Mouse (Mus musculus) erythroblast, embryonic 14.5 days (primary cell): ENCODE results near the gene Ppme1. TPM values are rescaled to one million over a fixed set of nuclear protein-coding genes. Genes with fewer than 3 reads are reported as not detected.

Experiments used
- H3K27me3 ChIP-seq: 2 replicates; pipeline ENCODE4 v1.6.1; 2012; ENCODE audit warnings: inconsistent platforms; ENCODE audit not compliant: control insufficient read depth
- H3K36me3 ChIP-seq: 2 replicates; pipeline ENCODE4 v1.6.1; 2012; ENCODE audit warnings: mild to moderate bottlenecking, inconsistent platforms; ENCODE audit not compliant: control insufficient read depth
- H3K4me1 ChIP-seq: 2 replicates; pipeline ENCODE4 v1.6.1; 2012; ENCODE audit warnings: inconsistent platforms; ENCODE audit not compliant: control insufficient read depth
- H3K4me3 ChIP-seq: replicated peaks from 2 replicates; pipeline ENCODE3; 2012; ENCODE audit warnings: moderate library complexity, mild to moderate bottlenecking, inconsistent platforms
- H3K9me3 ChIP-seq: 2 replicates; pipeline ENCODE4 v1.6.1; 2012; ENCODE audit warnings: low read length, inconsistent platforms, mixed read lengths; ENCODE audit not compliant: control insufficient read depth
- GATA1 ChIP-seq: IDR thresholded peaks from 2 replicates; pipeline ENCODE4 v1.6.1; 2012; ENCODE audit warnings: low read length, inconsistent platforms, mixed read lengths
- TAL1 ChIP-seq: IDR thresholded peaks from 3 replicates; pipeline ENCODE4 v1.6.1; 2012; ENCODE audit warnings: low read length, inconsistent platforms, mixed read lengths
- polyA plus RNA-seq: library from polyadenylated mRNA; stranded (reverse); fragments of >175 nt; gene quantifications from 2 replicates; pipeline ENCODE4 v1.2.3, GENCODE M21; 2012

Ppme1 gene
- polyA plus RNA-seq, 1 experiment: 3.1 TPM

DNA sequence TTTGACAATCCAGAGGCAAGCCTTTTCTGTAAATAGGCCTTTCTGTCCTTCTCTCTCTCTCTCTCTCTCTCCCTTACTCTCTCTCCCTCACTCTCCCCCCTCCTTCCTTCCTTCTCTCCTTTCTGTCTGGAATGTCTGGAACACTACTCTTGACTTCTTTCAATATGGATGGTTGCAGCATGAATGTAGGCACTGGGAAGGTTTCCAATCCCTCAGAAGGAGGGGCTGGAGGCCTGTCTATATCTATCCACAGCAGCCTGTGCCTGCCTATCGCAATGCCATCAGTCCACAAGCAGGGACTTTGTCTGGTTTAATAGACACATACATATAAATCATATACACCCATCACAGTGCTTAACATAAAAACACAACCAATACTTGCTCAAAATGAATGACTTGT is 62.9 kb downstream of the Ppme1 start:
- Histone ChIP-seq H3K36me3 (no peaks in the 10 kb centered on the region), H3K9me3 (no peaks in the 10 kb centered on the region), H3K4me3 (no peak overlapping the region), H3K27me3 (no peaks in the 10 kb centered on the region; the same call in 1 of the 2 replicates), H3K4me1 (peaks cover 8% of the 10 kb centered on the region)
- TF ChIP-seq GATA1 (no peak), TAL1 (no peak)

- H3K36me3 ChIP-seq: no peaks in the 10 kb centered on the region
- no peaks in the 10 kb centered on the region for H3K9me3 ChIP-seq
- H3K27me3 ChIP-seq: no peaks in the 10 kb centered on the region; the same call in 1 of the 2 replicates
- peaks cover 7% of the 10 kb centered on the region for H3K4me1 ChIP-seq
- no peak for TF ChIP-seq GATA1
- no peak for TF ChIP-seq TAL1
- no peak overlapping the region for H3K4me3 ChIP-seq
Observed at GRCm38 (mm10) chr7:100307872-100308653, 64.0 kb downstream of the Ppme1 start.

DNA sequence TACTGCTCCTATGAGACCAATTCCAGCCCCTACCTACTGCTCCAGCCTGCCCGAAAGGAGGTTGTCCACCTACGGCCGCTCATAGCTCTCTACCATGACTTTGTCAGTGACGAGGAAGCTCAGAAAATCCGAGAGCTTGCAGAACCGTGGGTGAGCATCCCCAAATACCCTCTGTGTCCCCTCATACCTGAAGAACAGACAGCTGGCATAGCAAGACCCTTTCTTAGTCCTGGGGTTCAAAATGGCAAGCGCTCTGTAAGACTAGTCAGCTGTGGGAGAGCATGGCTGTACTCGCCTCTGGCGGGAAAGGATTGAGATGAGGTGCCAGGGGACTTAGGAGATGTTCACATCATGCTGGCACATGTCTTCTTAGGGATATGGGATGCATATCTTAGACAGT is 66.2 kb downstream of the Ppme1 start:
- Histone ChIP-seq H3K4me3 (no peak overlapping the region), H3K4me1 (peaks cover 2% of the 10 kb centered on the region), H3K36me3 (no peaks in the 10 kb centered on the region), H3K27me3 (no peaks in the 10 kb centered on the region; the same call in 1 of the 2 replicates), H3K9me3 (no peaks in the 10 kb centered on the region)
- TF ChIP-seq GATA1 (no peak), TAL1 (no peak)

- no peaks in the 10 kb centered on the region for H3K9me3 ChIP-seq
- no peaks in the 10 kb centered on the region for H3K27me3 ChIP-seq
- no peaks in the 10 kb centered on the region for H3K36me3 ChIP-seq
- H3K4me1 ChIP-seq: no peaks in the 10 kb centered on the region; the same call in 1 of the 2 replicates
- TF ChIP-seq TAL1 (no peak), GATA1 (no peak)
- H3K4me3 ChIP-seq: no peak overlapping the region
Observed at GRCm38 (mm10) chr7:100302316-100302715, 69.8 kb downstream of the Ppme1 start.

DNA sequence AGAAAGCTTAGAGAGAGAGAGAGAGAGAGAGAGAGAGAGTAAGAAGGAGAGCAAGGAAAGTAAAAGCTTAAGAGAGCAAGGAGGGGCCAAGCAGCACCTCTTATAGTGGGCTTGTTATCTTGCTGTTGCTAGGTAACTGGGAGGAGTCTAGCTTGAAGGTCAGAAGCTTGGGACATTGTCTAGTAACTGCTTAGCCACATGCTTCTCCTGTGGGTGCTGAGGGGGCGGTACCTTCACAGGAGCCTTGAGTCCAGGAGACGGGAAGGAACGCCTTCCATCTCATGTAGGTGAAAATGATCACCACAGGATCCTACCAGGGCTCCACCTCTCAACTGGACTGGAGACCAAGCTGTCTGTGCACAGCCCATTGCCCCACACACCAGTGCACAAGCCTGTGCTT is 70.7 kb downstream of the Ppme1 start:
- no peaks in the 10 kb centered on the region for H3K9me3 ChIP-seq
- no peak overlapping the region for H3K4me3 ChIP-seq
- no peaks in the 10 kb centered on the region; the same call in 1 of the 2 replicates for H3K4me1 ChIP-seq
- TF ChIP-seq GATA1 (no peak), TAL1 (no peak)
- H3K27me3 ChIP-seq: no peaks in the 10 kb centered on the region
- H3K36me3 ChIP-seq: no peaks in the 10 kb centered on the region

GRCm38 (mm10) chr7:100298861-100299510 is 73.1 kb downstream of the Ppme1 start:
- no peak for TF ChIP-seq TAL1
- TF ChIP-seq GATA1: no peak
- Histone ChIP-seq H3K4me1 (no peaks in the 10 kb centered on the region), H3K4me3 (no peak overlapping the region), H3K9me3 (no peaks in the 10 kb centered on the region), H3K36me3 (no peaks in the 10 kb centered on the region), H3K27me3 (peaks cover 2% of the 10 kb centered on the region; the same call in 1 of the 2 replicates)

DNA sequence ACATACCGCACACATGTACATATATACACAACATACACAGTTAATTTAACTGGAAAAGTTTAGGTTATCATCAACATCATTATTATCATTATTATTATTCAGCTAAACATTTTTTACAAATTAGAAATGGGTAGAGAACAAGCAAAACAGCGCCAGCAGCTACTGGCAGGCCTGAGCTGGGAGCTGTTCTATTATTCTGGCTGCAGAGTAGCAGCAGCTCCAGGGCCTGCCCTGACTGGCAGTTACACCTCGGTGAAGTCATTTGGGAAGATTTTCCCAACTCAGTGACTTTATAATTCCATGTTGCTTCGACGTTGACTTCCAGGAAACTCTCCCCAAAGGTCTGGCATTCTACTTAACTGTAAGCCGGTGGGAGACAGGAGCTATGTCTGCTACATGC is 75.4 kb downstream of the Ppme1 start:
- TF ChIP-seq GATA1: no peak
- no peak for TF ChIP-seq TAL1
- Histone ChIP-seq H3K36me3 (no peaks in the 10 kb centered on the region), H3K27me3 (peaks cover 7% of the 10 kb centered on the region; the same call in 1 of the 2 replicates), H3K9me3 (no peaks in the 10 kb centered on the region), H3K4me3 (no peak overlapping the region), H3K4me1 (no peaks in the 10 kb centered on the region)

GRCm38 (mm10) chr7:100295745-100296144 is 76.4 kb downstream of the Ppme1 start:
- no peak for TF ChIP-seq TAL1
- no peak for TF ChIP-seq GATA1
- H3K27me3 ChIP-seq: peaks cover 10% of the 10 kb centered on the region
- no peak overlapping the region for H3K4me3 ChIP-seq
- no peaks in the 10 kb centered on the region for H3K36me3 ChIP-seq
- H3K4me1 ChIP-seq: no peaks in the 10 kb centered on the region
- peaks cover 2% of the 10 kb centered on the region; the same call in 1 of the 2 replicates for H3K9me3 ChIP-seq

DNA sequence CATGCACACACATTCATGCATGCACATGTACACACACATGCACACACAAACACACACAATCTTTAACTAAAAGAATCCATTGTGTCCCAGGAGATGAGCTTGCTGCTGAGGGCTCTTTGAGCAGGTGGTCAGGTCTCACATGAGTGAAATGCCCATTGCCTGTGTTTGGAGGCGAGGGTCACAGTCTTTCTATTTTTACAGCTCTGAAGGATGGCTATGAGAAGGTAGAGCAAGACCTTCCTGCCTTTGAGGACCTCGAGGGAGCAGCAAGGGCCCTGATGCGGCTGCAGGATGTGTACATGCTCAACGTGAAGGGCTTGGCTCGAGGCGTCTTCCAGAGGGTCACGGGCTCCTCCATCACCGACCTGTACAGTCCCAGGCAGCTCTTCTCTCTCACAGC is 78.6 kb downstream of the Ppme1 start:
- H3K4me3 ChIP-seq: no peak overlapping the region
- H3K36me3 ChIP-seq: no peaks in the 10 kb centered on the region
- peaks cover 5% of the 10 kb centered on the region for H3K9me3 ChIP-seq
- no peak for TF ChIP-seq TAL1
- TF ChIP-seq GATA1: no peak
- peaks cover 30% of the 10 kb centered on the region for H3K27me3 ChIP-seq
- H3K4me1 ChIP-seq: no peaks in the 10 kb centered on the region
